Mouse (Mus musculus): ENCODE results near the gene Oat.

Gene Oat

DNA sequence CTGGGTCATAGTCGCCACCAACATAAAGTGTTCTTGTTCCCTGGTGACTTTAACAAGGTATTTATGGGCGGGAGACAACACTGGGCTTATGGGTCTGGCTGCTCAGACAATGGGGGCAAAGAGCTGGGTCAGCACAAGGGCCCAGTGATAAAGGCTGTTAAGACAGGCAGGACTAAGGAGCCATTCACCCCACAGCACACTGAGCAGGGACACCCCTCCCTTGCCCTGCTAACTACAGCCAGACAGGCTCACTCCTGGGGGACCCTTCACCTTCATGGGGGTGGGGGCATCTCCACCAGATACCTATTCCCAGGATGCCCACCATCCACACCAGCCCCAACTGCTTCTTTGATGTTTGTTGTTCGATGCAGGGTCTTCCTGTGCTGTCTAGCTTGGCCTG lies 47.0 kb downstream of the Oat start:
- DNase-seq = no peak

DNA sequence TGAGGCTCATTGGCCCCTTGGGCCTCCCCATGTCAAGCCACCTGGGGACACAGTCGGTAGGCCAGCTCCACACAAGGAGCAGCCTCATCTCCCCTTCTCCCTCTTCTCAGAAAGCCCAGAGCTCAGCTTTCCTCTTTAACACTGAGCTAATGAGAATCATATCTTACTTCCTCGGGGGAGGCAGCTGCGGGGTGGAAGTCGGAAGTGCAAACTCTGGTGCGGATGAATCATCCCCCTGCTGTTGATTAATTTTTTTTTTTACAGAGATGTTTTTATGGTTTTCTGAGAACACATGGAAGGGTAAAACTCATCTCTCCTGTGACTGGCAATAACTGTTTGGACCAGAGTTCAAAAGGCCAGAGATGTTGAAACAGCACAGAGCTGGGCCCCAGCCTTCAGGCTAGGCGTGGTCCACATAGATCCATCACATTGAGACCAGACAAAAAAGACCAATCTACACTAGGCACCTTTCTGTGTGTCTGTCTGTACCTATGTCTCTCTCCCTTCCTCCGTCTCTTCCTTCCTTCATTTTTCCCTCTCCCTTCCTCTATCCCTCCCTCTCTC lies 62.7 kb downstream of the Oat start:
- no peak for DNase-seq

GRCm38 (mm10) chr7:132509110-132509509 lies 67.1 kb downstream of the Oat start:
- no peak for DNase-seq
